Mouse (Mus musculus) CH12.LX (cell line): ENCODE data around the gene Klhl23.

ENCODE experiments used
- CHD1 ChIP-seq: IDR thresholded peaks from 2 replicates; pipeline ENCODE4 v1.6.1; 2012; ENCODE audit warnings: low read depth, low read length, improper control_type of control experiment, inconsistent platforms
- CTCF ChIP-seq, 2 experiments: IDR thresholded peaks in 1 of 2; conservative IDR thresholded peaks in 1 of 2; 2 replicates each; pipeline ENCODE4 v1.5.1; 2011 to 2012; ENCODE audit warnings: low read depth in 2 of 2, low read length in 2 of 2, improper control_type of control experiment in 1 of 2, inconsistent platforms in 1 of 2, mild to moderate bottlenecking in 1 of 2, moderate library complexity in 1 of 2
- E2F4 ChIP-seq: IDR thresholded peaks from 2 replicates; pipeline ENCODE4 v1.6.1; 2011; ENCODE audit warnings: low read depth, low read length, improper control_type of control experiment; ENCODE audit not compliant: insufficient replicate concordance
- JUND ChIP-seq: conservative IDR thresholded peaks from 2 replicates; pipeline ENCODE4 v1.6.1; 2011; ENCODE audit warnings: low read depth, low read length, improper control_type of control experiment
- KAT2A ChIP-seq: IDR thresholded peaks from 2 replicates; pipeline ENCODE4 v1.6.1; 2012; ENCODE audit warnings: low read length, improper control_type of control experiment, inconsistent platforms; ENCODE audit not compliant: insufficient replicate concordance
- MEF2A ChIP-seq: IDR thresholded peaks from 2 replicates; pipeline ENCODE4 v1.6.1; 2014; ENCODE audit warnings: low read depth, mild to moderate bottlenecking, inconsistent platforms, low read length, improper control_type of control experiment, borderline replicate concordance
- MYC ChIP-seq: IDR thresholded peaks from 2 replicates; pipeline ENCODE4 v1.6.1; 2011; ENCODE audit warnings: low read depth, mild to moderate bottlenecking, improper control_type of control experiment, low read length
- RAD21 ChIP-seq: IDR thresholded peaks from 2 replicates; pipeline ENCODE4 v1.6.1; 2011; ENCODE audit warnings: low read depth, mild to moderate bottlenecking, low read length, improper control_type of control experiment, moderate library complexity
- ZNF384 ChIP-seq: IDR thresholded peaks from 2 replicates; pipeline ENCODE4 v1.6.1; 2012; ENCODE audit warnings: low read depth, low read length, improper control_type of control experiment, inconsistent platforms

DNA sequence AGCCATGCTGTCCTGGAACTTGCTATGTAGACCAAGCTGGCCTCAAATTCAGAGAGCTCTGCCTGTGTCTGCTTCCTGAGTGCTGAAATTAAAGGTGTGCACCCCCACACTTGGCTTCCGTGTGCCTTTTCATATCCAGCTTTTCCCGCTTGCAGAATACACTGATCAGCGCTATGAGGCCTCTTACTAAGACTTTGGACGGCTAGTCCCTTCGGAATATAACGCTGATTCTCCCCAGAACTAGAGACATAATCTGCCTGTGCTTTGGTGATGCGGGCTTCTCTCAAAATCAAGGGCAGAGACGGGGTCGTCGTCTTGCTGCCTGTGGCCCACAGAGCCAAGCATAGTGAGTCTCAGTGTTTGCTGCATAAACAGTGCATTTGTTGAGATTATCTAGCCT, 4.2 kb downstream of the Klhl23 start:
- TF ChIP-seq CTCF (conservative IDR thresholded peaks at IDR 0.05 in 1 of 2, IDR thresholded peaks at IDR 0.05 in 1 of 2; ENCODE audit: low read depth in 2 of 2, low read length in 2 of 2) = no peak
- no peak for TF ChIP-seq MEF2A
- TF ChIP-seq JUND = no peak
- TF ChIP-seq MYC = no peak
- TF ChIP-seq CHD1 = no peak
- no peak for TF ChIP-seq RAD21
- no peak for TF ChIP-seq E2F4
- no peak for TF ChIP-seq ZNF384
- no peak for TF ChIP-seq KAT2A
